Mouse (Mus musculus) liver, adult 2 months (tissue): Measurements from ENCODE around the gene Tas2r126.

Experiments used
- CTCF ChIP-seq: fragments of 200-500 bp; IDR thresholded peaks from 2 replicates; pipeline ENCODE4 v1.5.1; 2011; ENCODE audit warnings: low read depth, low read length, control low read depth
- POLR2A ChIP-seq: fragments of 200-500 bp; IDR thresholded peaks from 2 replicates; pipeline ENCODE4 v1.6.1; 2011; ENCODE audit warnings: low read length, control low read depth; ENCODE audit not compliant: insufficient read depth; ENCODE audit errors: extremely low read depth

GRCm38 (mm10) chr6:42398998-42399397 lies 35.3 kb upstream of the Tas2r126 start:
- TF ChIP-seq POLR2A: no peak
- no peak for TF ChIP-seq CTCF
